Mouse (Mus musculus) embryonic facial prominence, embryonic 14.5 days (tissue): Measurements from ENCODE around the gene Cep95. TPM values are rescaled to one million over a fixed set of nuclear protein-coding genes. Genes with fewer than 3 reads are reported as not detected.
"Not testable (repeated sequence)": the region's sequence is repeated elsewhere in the genome, so short reads cannot be mapped to it uniquely, and the experiment has no call there.

Source experiments
- ATAC-seq: fragments of 200-750 bp; cut with Nextera tagmentation; 2 replicates; pipeline ENCODE4 v1.8.0; 2017; ENCODE audit warnings: low read depth, moderate number of reproducible peaks, moderate TSS enrichment
- DNase-seq: peaks from one replicate; pipeline ENCODE4 v3.0.0-alpha.2; 2015; ENCODE audit warnings: low spot score
- H3K27ac ChIP-seq: fragments of 300-500 bp; sonication (generic); replicated peaks from 2 replicates; pipeline ENCODE4 v1.5.1; 2014; ENCODE audit warnings: low read depth, mild to moderate bottlenecking, low read length, moderate library complexity
- H3K27me3 ChIP-seq: fragments of 300-500 bp; sonication (generic); replicated peaks from 2 replicates; pipeline ENCODE4 v1.6.1; 2014; ENCODE audit warnings: low read length; ENCODE audit not compliant: control insufficient read depth, insufficient read depth
- H3K36me3 ChIP-seq: fragments of 300-500 bp; sonication (generic); 2 replicates; pipeline ENCODE4 v1.6.1; 2014; ENCODE audit warnings: low read length, mixed read lengths; ENCODE audit not compliant: control insufficient read depth, insufficient read depth
- H3K4me1 ChIP-seq: fragments of 300-500 bp; sonication (generic); 2 replicates; pipeline ENCODE4 v1.6.1; 2014; ENCODE audit warnings: antibody characterized with exemption, low read length; ENCODE audit not compliant: control insufficient read depth, insufficient read depth
- H3K4me2 ChIP-seq: fragments of 300-500 bp; sonication (generic); 2 replicates; pipeline ENCODE4 v1.6.1; 2014; ENCODE audit warnings: low read depth, mild to moderate bottlenecking, low read length, moderate library complexity, mixed read lengths
- H3K4me3 ChIP-seq: fragments of 300-500 bp; sonication (generic); 2 replicates; pipeline ENCODE4 v1.5.1; 2014; ENCODE audit warnings: low read depth, mild to moderate bottlenecking, low read length
- H3K9ac ChIP-seq: fragments of 300-500 bp; sonication (generic); 2 replicates; pipeline ENCODE4 v1.6.1; 2014; ENCODE audit warnings: low read depth, mild to moderate bottlenecking, low read length, moderate library complexity, mixed read lengths
- H3K9me3 ChIP-seq: fragments of 300-500 bp; sonication (generic); 2 replicates; pipeline ENCODE4 v1.6.1; 2016; ENCODE audit warnings: low read length; ENCODE audit not compliant: control insufficient read depth
- WGBS: fragments of 180-500 bp; shearing (Covaris S2); extraction: QIAGEN DNeasy Blood & Tissue Kit; methylation state at CpG from one replicate; pipeline ENCODE4 v1.1.7; 2014; 5-methylcytosine and 5-hydroxymethylcytosine counted together
- polyA plus RNA-seq: library from polyadenylated mRNA; unstranded; fragments of >200 nt; fragmentation: Nextera tagmentation; extraction: Ambion mirVana; gene quantifications from 2 replicates; pipeline ENCODE4 v1.2.1, GENCODE M21; 2014

Gene Cep95
- polyA plus RNA-seq, 1 experiment from 2014 or later, result 15.8 TPM

- peaks cover 71% of the 10 kb centered on the region for H3K36me3 ChIP-seq
- no peaks in the 10 kb centered on the region for H3K9me3 ChIP-seq
- H3K27me3 ChIP-seq, result no peaks in the 10 kb centered on the region
- peak within 1 kb of the TSS; percentile 99 for H3K27ac ChIP-seq
- 3% methylated on average over 16 of the region's 30 CpGs for WGBS
- peak within 1 kb of the TSS; percentile 57 for H3K4me2 ChIP-seq
- DNase-seq (peak; percentile 98), ATAC-seq (peak; percentile 98)
- H3K9ac ChIP-seq, result peak within 1 kb of the TSS; percentile 90
- H3K4me3 ChIP-seq, result peak within 1 kb of the TSS; percentile 87
- no peaks in the 10 kb centered on the region for H3K4me1 ChIP-seq
Observed at GRCm38 (mm10) chr11:106779388-106780088, 9.5 kb upstream of the Cep95 start, which contains the start of gene Polg2. Polg2 (minus strand) TSS chr11:106779537.

- no peaks in the 10 kb centered on the region for H3K27me3 ChIP-seq
- H3K27ac ChIP-seq, result peak overlapping the region; percentile 99; the same call in 1 of the 2 replicates
- peak overlapping the region; percentile 87; the same call in 1 of the 2 replicates for H3K4me3 ChIP-seq
- no peaks in the 10 kb centered on the region for H3K9me3 ChIP-seq
- peaks cover 71% of the 10 kb centered on the region for H3K36me3 ChIP-seq
- no peak overlapping the region for H3K9ac ChIP-seq
- no peaks in the 10 kb centered on the region for H3K4me1 ChIP-seq
- peak overlapping the region; percentile 57 for H3K4me2 ChIP-seq
- 71% methylated on average over 4 of the region's 4 CpGs for WGBS
- ATAC-seq (no peak), DNase-seq (no peak)
Observed at GRCm38 (mm10) chr11:106780089-106780425, 9.0 kb upstream of the Cep95 start.

- H3K4me3 ChIP-seq, result no peak overlapping the region
- DNase-seq, result no peak
- WGBS, result 76% methylated on average over 6 of the region's 6 CpGs
- peaks cover 71% of the 10 kb centered on the region for H3K36me3 ChIP-seq
- no peaks in the 10 kb centered on the region for H3K27me3 ChIP-seq
- H3K4me1 ChIP-seq, result no peaks in the 10 kb centered on the region; the same call in 1 of the 2 replicates
- no peaks in the 10 kb centered on the region for H3K9me3 ChIP-seq
- no peak overlapping the region for H3K9ac ChIP-seq
- H3K27ac ChIP-seq, result peak overlapping the region; percentile 99
- ATAC-seq, result no peak
- peak overlapping the region; percentile 57; the same call in 1 of the 2 replicates for H3K4me2 ChIP-seq
Observed at GRCm38 (mm10) chr11:106780590-106781220, 8.3 kb upstream of the Cep95 start.

- not testable (repeated sequence) for H3K4me1 ChIP-seq, ATAC-seq, H3K27ac ChIP-seq, H3K4me3 ChIP-seq, DNase-seq, H3K4me2 ChIP-seq, H3K9me3 ChIP-seq, H3K9ac ChIP-seq, H3K27me3 ChIP-seq
- 92% methylated on average over 7 of the region's 7 CpGs for WGBS
- peaks cover 74% of the 10 kb centered on the region for H3K36me3 ChIP-seq
Observed at GRCm38 (mm10) chr11:106782271-106782670, 6.8 kb upstream of the Cep95 start.

GRCm38 (mm10) chr11:106782841-106783764, 5.9 kb upstream of the Cep95 start:
- 74% methylated on average over 9 of the region's 9 CpGs for WGBS
- Histone ChIP-seq H3K27ac (no peak overlapping the region), H3K9me3 (no peaks in the 10 kb centered on the region), H3K27me3 (no peaks in the 10 kb centered on the region), H3K36me3 (peaks cover 75% of the 10 kb centered on the region), H3K4me1 (peaks cover 4% of the 10 kb centered on the region; the same call in 1 of the 2 replicates), H3K4me2 (no peak overlapping the region), H3K4me3 (no peak overlapping the region), H3K9ac (no peak overlapping the region)
- ATAC-seq (no peak), DNase-seq (no peak)

GRCm38 (mm10) chr11:106784476-106784875, 4.6 kb upstream of the Cep95 start:
- no peak overlapping the region for H3K4me2 ChIP-seq
- ATAC-seq (no peak), DNase-seq (no peak)
- H3K4me3 ChIP-seq, result no peak overlapping the region
- H3K36me3 ChIP-seq, result peaks cover 75% of the 10 kb centered on the region
- H3K9me3 ChIP-seq, result no peaks in the 10 kb centered on the region
- no peak overlapping the region for H3K27ac ChIP-seq
- H3K27me3 ChIP-seq, result no peaks in the 10 kb centered on the region
- WGBS, result 82% methylated on average over 2 of the region's 2 CpGs
- H3K9ac ChIP-seq, result no peak overlapping the region
- H3K4me1 ChIP-seq, result peaks cover 4% of the 10 kb centered on the region; the same call in 1 of the 2 replicates

GRCm38 (mm10) chr11:106785043-106785442, 4.0 kb upstream of the Cep95 start:
- no peak overlapping the region for H3K27ac ChIP-seq
- peaks cover 70% of the 10 kb centered on the region for H3K36me3 ChIP-seq
- no peak for DNase-seq
- no peaks in the 10 kb centered on the region for H3K27me3 ChIP-seq
- ATAC-seq, result no peak
- H3K4me3 ChIP-seq, result no peak overlapping the region
- no peak overlapping the region for H3K9ac ChIP-seq
- H3K4me2 ChIP-seq, result no peak overlapping the region
- no peaks in the 10 kb centered on the region for H3K9me3 ChIP-seq
- WGBS, result 60% methylated on average over 1 of the region's 1 CpGs
- peaks cover 5% of the 10 kb centered on the region for H3K4me1 ChIP-seq
